Mouse (Mus musculus): ENCODE results near the gene Apmap.

The Apmap gene

GRCm38 (mm10) chr2:150608087-150608799 is at the start of gene Apmap:
Gene Apmap (minus strand): TSS chr2:150608567.
- DNase-seq (ENCODE audit: low spot score) = peak; percentile 94

GRCm38 (mm10) chr2:150656975-150657768 is 48.8 kb upstream of the Apmap start:
- DNase-seq (ENCODE audit: low spot score) = no peak

- no peak for DNase-seq (ENCODE audit: low spot score)
These were observed 47.7 kb upstream of the Apmap start for GRCm38 (mm10) chr2:150656112-150656511.

GRCm38 (mm10) chr2:150655290-150655689 is 46.9 kb upstream of the Apmap start:
- no peak for DNase-seq (ENCODE audit: low spot score)

- no peak for DNase-seq (ENCODE audit: low spot score)
These were observed 46.4 kb upstream of the Apmap start for GRCm38 (mm10) chr2:150654814-150655213.

- no peak for DNase-seq (ENCODE audit: low spot score)
These were observed 43.0 kb upstream of the Apmap start for GRCm38 (mm10) chr2:150651366-150651765.

GRCm38 (mm10) chr2:150650511-150651074 is 42.2 kb upstream of the Apmap start:
- no peak for DNase-seq (ENCODE audit: low spot score)

GRCm38 (mm10) chr2:150648300-150648895 is 40.0 kb upstream of the Apmap start:
- no peak for DNase-seq (ENCODE audit: low spot score)

- DNase-seq (ENCODE audit: low spot score) = no peak
These were observed 39.4 kb upstream of the Apmap start for GRCm38 (mm10) chr2:150647681-150648299.

GRCm38 (mm10) chr2:150646411-150647121 is 38.2 kb upstream of the Apmap start:
- no peak for DNase-seq (ENCODE audit: low spot score)

- no peak for DNase-seq (ENCODE audit: low spot score)
These were observed 36.9 kb upstream of the Apmap start for GRCm38 (mm10) chr2:150645225-150645624.

GRCm38 (mm10) chr2:150643726-150644415 is 35.5 kb upstream of the Apmap start:
- no peak for DNase-seq (ENCODE audit: low spot score)

GRCm38 (mm10) chr2:150643166-150643565 is 34.8 kb upstream of the Apmap start:
- no peak for DNase-seq (ENCODE audit: low spot score)

- no peak for DNase-seq (ENCODE audit: low spot score)
These were observed 30.0 kb upstream of the Apmap start for GRCm38 (mm10) chr2:150638370-150638733.

- DNase-seq (ENCODE audit: low spot score) = no peak
These were observed 29.5 kb upstream of the Apmap start for GRCm38 (mm10) chr2:150637702-150638369.

GRCm38 (mm10) chr2:150635877-150636446 is 27.6 kb upstream of the Apmap start:
- DNase-seq (ENCODE audit: low spot score) = no peak

- no peak for DNase-seq (ENCODE audit: low spot score)
These were observed 20.9 kb upstream of the Apmap start for GRCm38 (mm10) chr2:150629255-150629654.

GRCm38 (mm10) chr2:150627140-150627539 is 18.8 kb upstream of the Apmap start:
- no peak for DNase-seq (ENCODE audit: low spot score)

GRCm38 (mm10) chr2:150624926-150625325 is 16.6 kb upstream of the Apmap start:
- DNase-seq (ENCODE audit: low spot score) = no peak

- DNase-seq (ENCODE audit: low spot score) = no peak
These were observed 15.6 kb upstream of the Apmap start for GRCm38 (mm10) chr2:150623957-150624356.

Data from ovary, postnatal 36 days (tissue).